Mouse (Mus musculus) heart, adult 18-20 months (tissue): ENCODE results near the gene Pex13. TPM values are rescaled to one million over a fixed set of nuclear protein-coding genes. Genes with fewer than 3 reads are reported as not detected.
A peak's percentile ranks its signal among the peaks of the same experiment; 100 is the strongest.

Experiments used
- DNase-seq, 2 experiments: peaks; one replicate each; pipeline ENCODE4 v3.0.0; 2021 to 2022; ENCODE audit warnings: mixed read lengths in 1 of 2
- long read RNA-seq, 2 experiments: library from polyadenylated mRNA; stranded (forward); transcript quantifications; one replicate each; pipeline ENCODE4 v2.0.0; 2021
- total RNA-seq, 2 experiments: library from RNA; stranded (reverse); gene quantifications; 2 replicates each; pipeline ENCODE4 v1.2.3; 2021

Pex13 gene
- 10 to 100 TPM; 29.7 to 36.9 TPM for total RNA-seq
- long read RNA-seq, experiment 1, full-length matches to known transcripts: 44 of 47 reads
- long read RNA-seq, experiment 1, partial matches to known transcripts: 1 of 47 reads
- long read RNA-seq, experiment 1, other reads (novel, unspliced or antisense): 2 of 47 reads
- long read RNA-seq, experiment 2, full-length matches to known transcripts: 20 of 21 reads
- long read RNA-seq, experiment 2, partial matches to known transcripts: 0 of 21 reads
- long read RNA-seq, experiment 2, other reads (novel, unspliced or antisense): 1 of 21 reads

GRCm38 (mm10) chr11:23665798-23666501 is at the start of gene Pex13:
Pex13 (minus strand) TSS chr11:23665959.
- peak; percentile 95 for DNase-seq

GRCm38 (mm10) chr11:23712299-23712698 is 46.5 kb upstream of the Pex13 start:
- no peak for DNase-seq

GRCm38 (mm10) chr11:23704604-23705294 is 39.0 kb upstream of the Pex13 start:
- DNase-seq: no peak

GRCm38 (mm10) chr11:23701831-23702230 is 36.1 kb upstream of the Pex13 start:
- no peak for DNase-seq

GRCm38 (mm10) chr11:23699414-23700095 is 33.8 kb upstream of the Pex13 start:
- DNase-seq: no peak

GRCm38 (mm10) chr11:23698526-23698925 is 32.8 kb upstream of the Pex13 start:
- DNase-seq: no peak

GRCm38 (mm10) chr11:23695847-23696246 is 30.1 kb upstream of the Pex13 start:
- DNase-seq: no peak

- no peak for DNase-seq
These were observed 27.5 kb upstream of the Pex13 start for GRCm38 (mm10) chr11:23693286-23693685.

GRCm38 (mm10) chr11:23688060-23688459 is 22.3 kb upstream of the Pex13 start:
- no peak for DNase-seq

GRCm38 (mm10) chr11:23686671-23687070 is 20.9 kb upstream of the Pex13 start:
- DNase-seq: no peak

- DNase-seq: no peak
These were observed 16.8 kb upstream of the Pex13 start for GRCm38 (mm10) chr11:23682561-23682960.

GRCm38 (mm10) chr11:23680435-23680950 is 14.7 kb upstream of the Pex13 start:
- DNase-seq: peak; percentile 30 to 37

GRCm38 (mm10) chr11:23679044-23679642 is 13.4 kb upstream of the Pex13 start:
- DNase-seq: peak; percentile 65 to 84

- DNase-seq: no peak
These were observed 10.3 kb upstream of the Pex13 start for GRCm38 (mm10) chr11:23676100-23676499.

GRCm38 (mm10) chr11:23672256-23672749 is 6.5 kb upstream of the Pex13 start:
- no peak for DNase-seq

- DNase-seq: peak in 1 of 2 experiments; percentile 10
These were observed 1.4 kb upstream of the Pex13 start for GRCm38 (mm10) chr11:23667128-23667527.

- DNase-seq: no peak
These were observed 767 bp upstream of the Pex13 start for GRCm38 (mm10) chr11:23666526-23666925.

GRCm38 (mm10) chr11:23665311-23665786 is 410 bp downstream of the Pex13 start, which contains the start of gene Pus10:
Pus10 (plus strand) TSS chr11:23665674.
- DNase-seq: peak in 1 of 2 experiments; percentile 48

GRCm38 (mm10) chr11:23664232-23664631 is 1.5 kb downstream of the Pex13 start:
- DNase-seq: no peak

GRCm38 (mm10) chr11:23657791-23658190 is 8.0 kb downstream of the Pex13 start:
- DNase-seq: peak in 1 of 2 experiments; percentile 28

- no peak for DNase-seq
These were observed 12.1 kb downstream of the Pex13 start for GRCm38 (mm10) chr11:23653666-23654065.
